Mouse (Mus musculus) lung, adult 2 months (tissue): ENCODE measurements around the gene Flnb.

Source experiments
- CTCF ChIP-seq: fragments of 200-500 bp; IDR thresholded peaks from 2 replicates; pipeline ENCODE4 v1.5.1; 2011; ENCODE audit warnings: mild to moderate bottlenecking, low read length, control low read depth; ENCODE audit not compliant: insufficient read depth
- POLR2A ChIP-seq: fragments of 200-500 bp; IDR thresholded peaks from 2 replicates; pipeline ENCODE4 v1.6.1; 2011; ENCODE audit warnings: low read depth, mild to moderate bottlenecking, control low read depth, low read length, borderline replicate concordance; ENCODE audit errors: extremely low read depth

DNA sequence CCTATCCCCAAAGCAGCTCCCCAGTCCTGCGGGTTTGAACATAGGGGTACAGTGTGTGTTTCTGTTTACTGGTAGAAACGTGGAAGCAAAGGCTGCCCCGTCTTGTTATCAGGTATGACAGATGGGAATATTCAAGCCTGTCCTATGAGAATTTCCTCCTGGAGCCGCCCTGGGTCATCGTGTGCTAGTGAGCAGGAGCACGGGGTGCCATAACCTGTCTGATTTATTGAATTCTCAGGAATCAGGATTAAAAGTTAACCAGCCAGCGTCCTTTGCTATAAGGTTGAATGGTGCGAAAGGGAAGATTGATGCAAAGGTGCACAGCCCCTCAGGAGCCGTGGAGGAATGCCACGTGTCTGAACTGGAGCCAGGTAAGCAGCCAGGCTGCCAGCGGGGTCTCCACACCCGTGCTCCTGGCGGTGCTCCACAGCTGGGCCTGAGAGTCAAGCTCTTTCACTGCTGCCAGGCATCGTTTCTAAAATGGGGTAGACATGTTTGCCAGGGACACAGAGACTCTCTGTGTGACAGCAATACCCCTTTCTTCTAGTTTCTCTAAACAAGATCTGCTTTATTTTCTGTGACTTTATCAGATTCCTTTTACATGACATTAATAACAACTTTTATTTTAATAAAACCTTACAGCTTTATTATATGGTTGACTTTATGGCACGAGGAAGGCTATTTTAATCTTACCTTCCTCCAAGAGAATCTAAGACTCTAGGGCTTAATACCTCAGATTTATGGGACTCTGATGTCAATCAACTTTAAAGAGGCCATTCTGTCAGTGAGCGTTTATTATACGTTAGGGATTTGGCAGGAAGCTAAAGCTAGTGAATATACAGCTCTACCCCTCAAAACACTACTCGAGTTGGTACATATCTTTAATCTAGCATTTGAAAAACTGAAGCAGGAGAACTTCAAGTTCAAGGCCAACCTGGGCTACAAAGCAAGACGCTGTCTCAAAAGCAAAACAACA, 121.3 kb downstream of the Flnb start:
- no peak for TF ChIP-seq CTCF
- TF ChIP-seq POLR2A: no peak
